Mouse (Mus musculus): ENCODE measurements around the gene Atp6v0e2.

GRCm38 (mm10) chr6:48538841-48539737, 1.7 kb downstream of the Atp6v0e2 start:
- TF ChIP-seq CTCF (IDR thresholded peaks at IDR 0.05; ENCODE audit: low read depth) (peak; percentile 77), EP300 (IDR thresholded peaks at IDR 0.05; ENCODE audit: low read depth) (no peak)
